Mouse (Mus musculus) thymus, adult 2 months (tissue): ENCODE results near the gene Zdhhc23. TPM values are rescaled to one million over a fixed set of nuclear protein-coding genes. Genes with fewer than 3 reads are reported as not detected.

Experiments used
- DNase-seq: peaks from one replicate; pipeline ENCODE4 v3.0.0; 2021
- H3K27ac ChIP-seq: fragments of 200-500 bp; 2 replicates; pipeline ENCODE4 v1.5.1; 2012; ENCODE audit warnings: low read length, control low read depth; ENCODE audit not compliant: control insufficient read depth, insufficient read depth
- H3K27me3 ChIP-seq: fragments of 200-500 bp; 2 replicates; pipeline ENCODE4 v1.6.1; 2012; ENCODE audit warnings: mild to moderate bottlenecking, low read length, moderate library complexity, mixed read lengths; ENCODE audit not compliant: control insufficient read depth, insufficient read depth
- H3K36me3 ChIP-seq: fragments of 200-500 bp; 2 replicates; pipeline ENCODE4 v1.6.1; 2012; ENCODE audit warnings: mild to moderate bottlenecking, low read length, moderate library complexity; ENCODE audit not compliant: control insufficient read depth, insufficient read depth
- H3K4me1 ChIP-seq: fragments of 200-500 bp; replicated peaks from 2 replicates; pipeline ENCODE4 v1.6.1; 2012; ENCODE audit warnings: low read length; ENCODE audit not compliant: control insufficient read depth, insufficient read depth
- H3K4me3 ChIP-seq: fragments of 200-500 bp; 2 replicates; pipeline ENCODE4 v1.5.1; 2012; ENCODE audit warnings: mild to moderate bottlenecking, low read length, control low read depth, moderate library complexity; ENCODE audit not compliant: control insufficient read depth, insufficient read depth
- CTCF ChIP-seq: fragments of 200-500 bp; IDR thresholded peaks from 2 replicates; pipeline ENCODE4 v1.5.1; 2012; ENCODE audit warnings: mild to moderate bottlenecking, control low read depth, low read length, moderate library complexity, borderline replicate concordance; ENCODE audit not compliant: control insufficient read depth, poor library complexity, insufficient read depth; ENCODE audit errors: extremely low read depth
- POLR2A ChIP-seq: fragments of 200-500 bp; IDR thresholded peaks from 2 replicates; pipeline ENCODE4 v1.6.1; 2012; ENCODE audit warnings: mild to moderate bottlenecking, low read length, control low read depth, moderate library complexity; ENCODE audit not compliant: control insufficient read depth, poor library complexity, insufficient read depth; ENCODE audit errors: extremely low read depth
- WGBS: fragments of 180-500 bp; shearing (Covaris S2); methylation state at CpG from one replicate; pipeline ENCODE4 v1.1.7; 2018; 5-methylcytosine and 5-hydroxymethylcytosine counted together
- polyA plus RNA-seq: library from polyadenylated mRNA; depleted of rRNA; stranded (reverse); fragments of >200 nt; gene quantifications from 2 replicates; pipeline ENCODE4 v1.2.3, GENCODE M21; 2012; rRNA removed

Gene Zdhhc23
- polyA plus RNA-seq: 1.9 and 2.8 TPM in 2 replicates

DNA sequence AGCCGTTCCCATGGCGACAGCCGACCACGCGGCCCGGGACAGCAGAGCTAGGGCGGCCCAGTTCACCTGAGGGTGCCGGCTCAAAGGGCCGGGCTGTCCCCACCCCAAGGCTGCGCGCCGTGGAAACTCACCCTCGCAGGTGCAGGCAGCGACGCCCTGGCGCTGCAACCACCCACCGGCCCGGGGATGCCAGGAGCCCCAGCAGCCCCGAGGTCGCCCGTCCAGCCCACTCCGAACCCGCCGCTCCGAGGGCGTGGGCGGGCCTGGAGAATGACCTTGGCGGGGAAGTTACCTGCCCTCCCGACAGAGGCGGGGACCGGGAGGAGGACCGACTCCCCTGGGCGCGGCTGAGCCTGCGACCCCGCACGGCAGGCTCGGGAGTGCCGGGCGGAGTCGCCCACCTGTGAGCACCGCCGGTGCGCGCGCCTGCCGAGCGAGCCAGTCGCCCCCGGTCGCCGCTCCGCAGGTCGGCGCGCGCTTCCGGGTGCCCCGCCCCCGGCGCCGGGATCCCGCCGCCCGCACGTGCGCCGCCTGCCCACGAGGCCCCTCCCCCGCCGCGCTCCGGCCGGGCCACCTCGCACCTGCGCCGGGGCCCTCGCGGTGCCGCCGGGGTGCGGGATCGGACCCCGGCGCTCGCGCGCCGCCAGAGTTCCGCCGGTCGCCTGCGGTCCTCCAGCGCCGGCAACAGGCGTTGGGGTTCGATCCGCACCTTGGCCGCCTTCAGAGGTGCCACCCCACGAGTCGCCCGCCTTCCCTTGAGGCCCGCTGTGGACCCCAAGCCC lies at the start of gene Zdhhc23:
Zdhhc23 (minus strand) TSS at position 464 of the 782 bp plus-strand sequence.
- no peak for TF ChIP-seq CTCF
- TF ChIP-seq POLR2A: no peak
- Histone ChIP-seq H3K36me3 (no peaks in the 10 kb centered on the region), H3K4me3 (peak within 1 kb of the TSS; percentile 78), H3K27me3 (no peaks in the 10 kb centered on the region), H3K4me1 (peaks cover 8% of the 10 kb centered on the region), H3K27ac (no peak within 1 kb of the TSS)
- DNase-seq: peak; percentile 65
- WGBS: 3% methylated on average over 103 of the region's 103 CpGs

DNA sequence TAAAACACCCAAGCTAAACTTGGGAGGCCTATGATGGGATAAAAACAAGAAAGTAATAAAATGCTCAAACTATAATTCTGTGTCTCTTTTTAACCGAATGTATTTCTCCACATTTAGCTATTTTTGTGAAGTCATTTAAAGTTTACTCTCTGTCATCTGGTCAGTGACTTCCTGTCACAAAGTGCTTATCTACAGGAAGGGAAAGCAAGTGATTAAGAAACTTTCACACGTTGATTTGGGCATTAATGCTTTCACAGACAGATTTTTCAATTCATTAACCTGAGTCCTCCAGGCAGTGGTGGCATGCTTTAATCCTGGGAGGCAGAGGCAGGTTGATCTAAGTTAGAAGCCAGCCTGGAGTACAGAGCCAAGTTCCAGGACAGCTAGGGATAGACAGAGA lies 49.7 kb upstream of the Zdhhc23 start:
- Histone ChIP-seq H3K4me1 (peaks cover 5% of the 10 kb centered on the region; the same call in 1 of the 2 replicates), H3K4me3 (no peak overlapping the region), H3K27ac (no peak overlapping the region), H3K27me3 (no peaks in the 10 kb centered on the region), H3K36me3 (no peaks in the 10 kb centered on the region)
- 11% methylated on average over 2 of the region's 2 CpGs for WGBS
- TF ChIP-seq POLR2A: no peak
- TF ChIP-seq CTCF: no peak
- no peak for DNase-seq

- Histone ChIP-seq H3K27me3 (no peaks in the 10 kb centered on the region), H3K27ac (no peak overlapping the region), H3K4me1 (peaks cover 5% of the 10 kb centered on the region; the same call in 1 of the 2 replicates), H3K36me3 (no peaks in the 10 kb centered on the region), H3K4me3 (no peak overlapping the region)
- 95% methylated on average over 9 of the region's 9 CpGs for WGBS
- no peak for TF ChIP-seq CTCF
- no peak for DNase-seq
Measured at GRCm38 (mm10) chr16:44026822-44027221, 47.2 kb upstream of the Zdhhc23 start.

DNA sequence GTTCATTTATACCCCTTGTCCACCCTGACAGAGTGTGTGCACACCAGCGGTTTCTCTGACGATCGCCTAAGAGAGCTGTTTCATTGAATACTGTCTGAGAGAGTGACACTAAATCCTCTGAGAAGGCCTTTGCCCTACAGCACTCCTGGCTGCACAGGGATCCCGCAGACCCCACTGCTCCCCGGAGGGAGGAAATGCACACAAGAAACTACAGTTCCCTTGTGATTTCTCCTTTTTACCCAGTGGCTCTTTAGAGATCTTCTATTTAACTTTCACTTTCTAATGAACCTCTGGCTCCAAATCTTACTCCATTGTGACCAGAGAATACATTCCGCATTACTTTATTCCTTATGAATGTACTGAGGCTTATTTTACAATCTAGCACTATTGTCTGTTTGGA lies 46.6 kb upstream of the Zdhhc23 start:
- Histone ChIP-seq H3K27ac (no peak overlapping the region), H3K36me3 (no peaks in the 10 kb centered on the region), H3K4me3 (no peak overlapping the region), H3K4me1 (peaks cover 5% of the 10 kb centered on the region; the same call in 1 of the 2 replicates), H3K27me3 (no peaks in the 10 kb centered on the region)
- no peak for DNase-seq
- TF ChIP-seq POLR2A (no peak), CTCF (no peak)
- WGBS: 25% methylated on average over 6 of the region's 6 CpGs

DNA sequence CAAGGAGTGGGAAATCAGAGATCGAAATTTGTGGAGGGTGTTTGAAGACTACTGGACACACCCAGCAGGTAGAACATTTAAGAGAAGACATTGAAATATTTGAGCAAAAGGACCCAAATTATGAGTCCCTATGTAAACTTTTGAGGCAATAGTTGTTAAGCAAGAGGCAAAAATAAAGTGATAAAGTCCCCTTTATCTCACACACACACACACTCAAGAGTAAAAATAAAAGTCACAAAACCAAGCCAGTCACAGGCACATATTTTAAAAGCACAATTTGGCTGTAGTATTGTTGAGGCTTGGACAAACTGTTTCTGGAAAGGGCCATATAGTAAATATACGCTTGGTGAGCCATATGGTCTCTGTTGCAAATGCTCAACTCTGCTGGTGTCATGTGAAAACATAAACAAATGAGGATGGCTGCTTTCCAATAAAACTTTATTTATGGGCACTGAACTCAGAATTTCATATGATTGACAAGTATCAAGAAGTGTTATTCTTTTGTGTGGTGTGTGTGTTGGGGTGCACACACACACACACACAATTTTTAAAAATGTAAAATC lies 39.5 kb upstream of the Zdhhc23 start:
- no peak overlapping the region for H3K27ac ChIP-seq
- no peaks in the 10 kb centered on the region for H3K4me1 ChIP-seq
- H3K4me3 ChIP-seq: no peak overlapping the region
- DNase-seq: no peak
- H3K36me3 ChIP-seq: no peaks in the 10 kb centered on the region
- 89% methylated on average over 2 of the region's 2 CpGs for WGBS
- H3K27me3 ChIP-seq: no peaks in the 10 kb centered on the region
- TF ChIP-seq POLR2A (no peak), CTCF (no peak)

- TF ChIP-seq CTCF: no peak
- no peak for TF ChIP-seq POLR2A
- WGBS: 50% methylated on average over 7 of the region's 7 CpGs
- Histone ChIP-seq H3K4me1 (no peaks in the 10 kb centered on the region), H3K36me3 (no peaks in the 10 kb centered on the region), H3K27ac (no peak overlapping the region), H3K4me3 (no peak overlapping the region), H3K27me3 (no peaks in the 10 kb centered on the region)
- DNase-seq: no peak
Measured at GRCm38 (mm10) chr16:44018372-44018771, 38.8 kb upstream of the Zdhhc23 start.
